Mouse (Mus musculus): ENCODE measurements around the gene Frmd4b.

DNA sequence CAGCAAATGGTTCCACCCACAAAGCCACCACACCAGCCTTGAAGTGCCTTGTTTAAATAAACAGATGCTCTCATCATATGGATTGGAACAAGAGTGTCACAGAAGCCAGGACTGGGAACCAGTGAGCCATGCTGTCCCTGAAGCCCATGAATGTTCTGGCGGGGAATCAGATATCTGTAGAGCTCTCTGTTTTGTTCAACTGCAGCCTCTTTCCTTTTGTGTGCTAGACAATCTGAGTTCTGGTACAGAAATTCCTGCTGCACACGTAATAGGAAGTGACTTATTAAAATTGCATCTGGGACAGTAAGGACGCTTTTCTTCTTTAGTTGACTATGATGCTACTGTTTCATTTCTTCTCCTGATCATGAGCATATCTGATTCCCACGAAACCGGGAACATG is 173.2 kb downstream of the Frmd4b start:
- TF ChIP-seq CTCF (IDR thresholded peaks at IDR 0.05; ENCODE audit: borderline replicate concordance, insufficient read depth, low read depth, low read length) (no peak), POLR2A (IDR thresholded peaks at IDR 0.05; ENCODE audit: borderline replicate concordance, insufficient read depth, low read length) (no peak)

All from cerebellum, adult 2 months (tissue).